Mouse (Mus musculus) fat pad, adult 2 months (tissue): ENCODE results near the gene Sfxn3.

Experiments used
- DNase-seq: peaks from one replicate; pipeline ENCODE4 v3.0.0-alpha.2; 2011; ENCODE audit warnings: low read depth, low spot score; ENCODE audit errors: extremely low read depth

Gene Sfxn3

DNA sequence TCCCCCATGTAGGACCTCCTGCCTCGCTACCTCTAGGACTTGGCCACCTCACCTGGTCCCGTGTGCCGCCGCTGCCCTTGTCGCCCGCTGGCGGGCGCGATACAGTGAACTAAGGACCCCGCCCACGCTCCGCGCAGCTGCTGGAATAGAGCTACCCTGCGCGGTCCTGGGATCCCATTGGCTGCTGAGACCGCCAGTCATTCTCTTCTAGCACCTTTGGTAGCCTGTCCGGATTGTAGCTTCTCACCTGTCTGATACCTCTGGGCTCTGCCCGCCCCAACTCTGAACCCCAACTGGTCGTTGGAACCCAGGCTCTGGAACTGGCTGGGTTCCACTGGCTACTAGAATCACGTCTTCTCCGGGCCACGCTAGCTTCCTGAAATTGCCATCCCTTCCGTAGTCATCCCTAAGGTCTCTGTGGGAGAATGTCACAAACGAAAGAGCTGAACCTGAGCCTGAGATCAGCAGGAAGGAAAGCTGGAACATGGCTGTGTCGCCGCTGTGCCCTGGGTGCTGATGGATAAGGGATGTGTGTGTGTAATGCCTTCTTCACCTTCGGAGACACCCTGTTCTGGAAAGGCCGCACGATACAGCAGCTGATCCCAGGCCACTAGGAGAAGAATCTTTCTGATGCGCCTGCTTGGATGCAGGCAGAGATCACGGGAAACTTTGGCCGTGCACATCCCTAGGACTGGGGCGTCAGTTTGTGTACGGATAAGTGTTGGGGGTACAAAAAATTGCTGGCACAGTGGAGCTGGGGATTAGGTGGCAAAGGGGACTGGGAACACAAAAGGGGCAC, 581 bp upstream of the Sfxn3 start:
- no peak for DNase-seq

DNA sequence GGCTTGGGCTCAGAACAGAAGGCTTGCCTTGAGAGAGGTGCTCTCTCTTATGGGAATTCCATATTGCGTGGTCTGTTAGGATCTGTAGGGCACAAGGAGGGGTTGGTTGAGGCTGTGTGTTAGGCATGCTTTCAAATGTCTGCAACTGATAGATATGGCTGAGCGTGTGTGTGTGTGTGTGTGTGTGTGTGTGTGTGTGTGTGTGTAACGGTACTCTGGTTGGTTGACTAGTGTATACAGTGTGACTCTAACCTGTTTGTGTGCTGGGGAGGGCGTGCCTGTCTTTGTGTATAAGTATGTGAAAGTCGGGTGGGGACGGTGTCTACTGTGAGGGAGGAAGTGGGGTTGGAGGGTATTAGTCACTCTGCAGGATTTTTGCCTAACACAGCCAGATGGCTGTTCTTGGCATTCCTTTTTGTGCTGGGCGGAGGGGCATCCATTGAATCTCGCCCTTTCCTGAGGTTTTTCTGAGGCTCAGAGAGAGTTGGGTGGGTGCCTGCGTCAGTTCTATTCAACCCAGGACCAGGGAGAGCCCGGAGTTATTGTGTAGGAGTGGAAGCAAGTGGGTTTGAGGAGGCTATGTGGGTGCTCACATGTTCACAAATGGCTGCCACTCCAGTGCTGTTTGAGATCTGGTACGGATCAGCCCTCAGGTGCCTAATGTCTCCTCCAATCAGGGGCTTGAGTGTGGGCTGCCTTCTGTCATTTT, 786 bp downstream of the Sfxn3 start:
- no peak for DNase-seq

DNA sequence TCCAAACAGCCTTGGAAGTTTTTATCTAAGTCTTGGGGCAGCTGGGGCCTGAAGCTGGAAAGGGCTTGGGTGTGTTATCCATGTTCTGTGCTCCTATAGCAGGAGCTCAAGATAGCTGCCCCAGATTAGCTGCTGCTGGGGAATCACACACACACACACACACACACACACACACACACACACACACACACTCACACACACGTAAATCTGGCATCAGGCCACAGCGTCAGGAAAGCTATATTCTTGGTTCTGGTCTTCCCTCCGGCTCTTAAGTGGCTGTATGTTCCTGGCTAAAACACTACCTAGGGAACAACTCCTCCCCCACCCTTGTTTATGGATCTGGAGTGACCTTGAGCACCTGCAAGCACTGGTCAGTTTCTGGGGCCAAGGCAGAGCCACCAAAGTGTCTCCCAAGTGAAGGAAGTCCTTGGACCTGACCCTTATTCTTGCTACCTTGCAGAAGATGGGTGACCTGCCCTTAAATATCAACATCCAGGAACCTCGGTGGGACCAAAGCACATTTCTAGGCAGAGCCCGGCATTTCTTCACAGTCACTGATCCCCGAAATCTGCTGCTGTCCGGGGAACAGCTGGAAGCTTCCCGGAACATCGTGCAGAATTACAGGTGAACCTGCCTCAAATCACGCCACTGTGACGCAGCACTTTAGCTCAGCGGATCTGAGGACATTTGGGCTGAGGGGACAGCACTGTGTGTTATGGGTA, 1.5 kb downstream of the Sfxn3 start:
- DNase-seq, result no peak

DNA sequence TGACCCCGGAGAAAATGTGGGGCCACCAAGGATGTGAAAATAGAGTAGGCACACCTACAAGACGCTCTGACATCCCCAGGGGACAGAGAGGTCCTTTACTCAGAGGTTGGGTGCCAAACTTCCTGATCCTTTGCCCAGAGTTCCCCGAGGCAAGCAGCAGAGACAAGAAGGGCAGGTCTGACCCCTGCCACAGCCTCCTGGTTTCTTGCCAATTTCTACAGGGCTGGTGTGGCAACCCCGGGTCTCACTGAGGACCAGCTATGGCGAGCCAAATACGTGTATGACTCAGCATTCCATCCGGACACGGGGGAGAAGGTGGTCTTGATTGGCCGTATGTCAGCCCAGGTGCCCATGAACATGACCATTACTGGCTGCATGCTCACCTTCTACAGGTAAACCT, 2.2 kb downstream of the Sfxn3 start:
- no peak for DNase-seq

DNA sequence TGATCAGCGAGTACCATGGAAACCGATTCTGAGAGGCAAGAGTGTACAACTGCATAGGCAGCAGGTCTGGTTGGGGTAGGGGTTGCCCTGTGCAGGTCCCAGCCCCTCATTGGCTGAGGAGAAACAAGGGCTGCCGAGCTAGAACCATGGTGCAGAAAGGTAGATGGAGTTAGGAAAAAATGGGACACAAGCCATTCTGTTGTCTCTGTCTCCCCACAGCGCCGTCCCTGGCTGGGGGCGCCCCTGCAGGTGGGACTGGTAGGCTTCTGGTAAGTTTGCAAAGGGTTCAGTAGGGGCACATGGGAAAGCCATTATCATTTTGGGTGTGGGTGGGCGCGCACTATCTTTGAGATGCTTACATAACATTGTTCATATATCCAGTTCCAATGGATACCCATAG, 6.1 kb downstream of the Sfxn3 start:
- DNase-seq, result no peak

DNA sequence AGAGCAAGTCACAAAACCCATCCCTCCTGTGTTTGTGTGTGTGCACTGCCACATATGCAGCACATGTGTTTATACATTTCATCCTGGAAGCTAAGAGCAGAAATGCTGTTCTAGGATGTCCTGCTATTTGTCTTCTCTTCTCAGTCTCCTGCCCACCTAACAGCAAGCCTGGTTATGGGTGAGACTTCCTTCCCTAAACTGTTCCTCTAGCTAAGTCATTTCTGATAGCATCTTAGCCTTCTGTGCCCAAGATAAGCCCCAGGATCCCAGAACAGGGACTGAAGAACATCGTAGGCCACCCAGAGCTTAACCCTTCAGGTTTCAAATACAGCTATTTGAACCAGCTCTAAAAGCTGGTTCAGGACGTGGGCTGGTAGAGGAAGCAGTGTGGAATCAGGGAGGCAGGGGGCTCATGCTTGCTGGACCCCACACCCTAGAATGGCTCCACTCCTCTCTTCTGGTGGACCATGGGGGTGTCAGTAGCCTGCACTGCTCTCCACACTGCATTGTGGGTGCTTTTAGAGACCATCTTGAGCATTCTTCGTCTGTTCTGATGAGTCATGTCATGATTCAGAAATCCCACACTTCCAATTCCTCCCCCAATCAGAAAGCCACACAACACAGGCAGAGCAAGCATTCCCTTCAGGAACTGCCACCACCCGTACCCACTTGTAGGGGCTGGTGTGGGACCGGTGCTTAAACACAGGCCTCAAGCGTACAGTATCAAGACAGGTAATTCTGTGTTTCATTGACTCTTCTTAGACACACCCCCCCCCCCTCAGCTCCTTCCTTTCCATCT, 7.8 kb downstream of the Sfxn3 start:
- DNase-seq, result no peak

DNA sequence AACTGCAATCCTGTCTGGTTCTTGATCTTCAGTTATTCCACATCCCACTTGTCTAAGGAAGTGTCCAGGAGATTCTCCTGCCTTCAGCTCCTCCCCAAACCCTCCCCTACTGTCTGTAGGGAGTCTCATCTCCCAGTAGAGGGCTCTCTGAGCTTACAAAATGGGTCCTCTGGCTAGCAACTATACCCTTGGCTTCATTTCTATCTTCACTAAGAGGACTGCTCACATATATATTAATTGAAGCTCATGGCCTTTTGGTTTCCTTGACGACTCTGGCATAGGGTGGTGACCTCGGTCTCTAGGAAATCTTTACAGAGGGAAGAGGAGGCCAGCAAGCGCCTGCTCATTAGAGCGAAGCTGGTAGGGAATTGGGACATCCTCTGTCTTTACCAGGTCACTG, 9.1 kb downstream of the Sfxn3 start:
- DNase-seq, result no peak

DNA sequence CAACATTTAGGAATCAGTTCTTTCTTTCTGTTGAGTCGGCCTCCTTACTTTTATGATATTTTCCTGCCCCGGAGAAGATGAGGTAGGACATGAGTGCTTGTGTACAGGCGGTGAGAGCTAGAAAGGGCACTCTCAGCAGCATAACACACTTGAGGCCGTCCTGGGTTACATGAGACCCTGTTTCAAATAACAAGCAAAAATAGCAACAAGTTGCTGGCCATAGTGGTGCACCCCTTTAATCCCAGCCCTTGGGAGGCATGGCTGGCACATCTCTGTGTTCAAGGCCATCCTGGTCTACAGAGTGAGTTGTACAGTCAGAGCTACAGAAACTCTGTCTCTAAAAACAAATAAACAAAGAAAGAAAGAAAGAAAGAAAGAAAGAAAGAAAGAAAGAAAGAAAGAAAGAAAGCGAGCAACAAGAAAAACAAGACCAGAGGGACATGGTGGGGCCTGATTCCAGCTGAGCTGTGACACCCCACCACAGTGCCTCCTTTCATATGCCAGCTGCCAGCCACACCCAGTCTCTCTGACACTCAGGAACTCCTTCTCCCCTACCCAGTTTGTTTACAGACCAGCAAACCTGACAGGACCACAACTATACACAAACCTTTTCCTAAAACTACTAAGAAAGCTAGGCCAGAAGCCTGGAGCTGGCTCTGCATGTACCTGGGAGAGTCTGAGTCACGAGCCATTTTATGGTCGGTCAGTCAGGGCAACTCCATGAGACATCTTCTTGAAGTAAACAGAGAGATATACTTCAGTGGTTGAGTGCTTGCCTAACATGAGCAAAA, 9.8 kb downstream of the Sfxn3 start:
- no peak for DNase-seq

DNA sequence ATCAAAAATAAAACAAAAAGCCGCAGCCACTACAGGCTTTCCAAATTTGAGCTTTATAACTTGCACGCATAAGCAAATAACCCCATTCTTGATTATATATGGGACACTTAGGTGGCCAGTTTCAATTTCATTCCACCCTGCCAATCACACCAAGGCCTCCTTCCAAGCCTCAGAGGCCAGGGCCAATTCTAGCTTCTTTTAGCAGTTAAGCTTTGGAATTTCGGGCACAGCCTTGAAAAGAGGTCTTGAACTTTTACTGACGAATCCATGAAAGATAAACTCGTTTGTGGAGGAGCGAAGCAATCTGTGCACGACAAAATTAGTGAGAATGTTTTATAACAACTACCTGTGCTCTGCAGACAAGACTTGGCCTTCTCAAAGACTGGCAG, 10.4 kb downstream of the Sfxn3 start:
- no peak for DNase-seq

DNA sequence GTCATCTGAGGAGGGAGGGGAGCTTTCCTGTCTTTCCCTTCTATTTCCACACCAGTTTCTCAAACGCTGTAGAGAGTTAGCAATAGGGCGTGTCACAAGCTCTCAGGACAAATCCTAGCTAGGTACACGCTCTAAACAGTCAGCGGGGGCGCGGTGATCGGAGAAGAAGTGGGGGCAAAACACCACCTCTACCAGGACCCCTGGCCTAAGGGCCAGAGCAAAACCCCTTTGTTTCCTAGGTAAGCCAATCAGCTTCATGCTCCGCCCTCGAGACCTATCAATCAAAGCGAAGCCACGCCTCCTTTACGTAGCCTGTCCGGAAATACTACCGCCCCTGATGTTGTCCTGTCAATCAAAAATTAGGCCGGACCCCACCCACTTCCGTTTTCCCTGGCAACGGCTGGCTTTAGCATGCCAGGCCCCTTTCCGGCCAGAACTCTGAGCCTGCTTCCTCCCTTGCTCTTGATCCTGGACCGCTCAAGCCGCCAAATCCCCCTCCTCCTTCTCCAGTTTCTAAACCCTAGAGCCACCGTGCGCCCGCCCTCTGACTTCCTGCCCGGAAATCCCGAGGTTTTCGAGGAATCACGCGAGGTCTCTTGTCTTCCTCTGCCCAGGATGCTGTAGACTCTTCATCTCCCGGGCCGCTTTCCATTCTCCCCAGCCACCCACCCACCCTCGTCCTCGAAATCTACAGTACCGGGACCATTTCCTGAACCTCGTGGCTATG, 11.0 kb downstream of the Sfxn3 start:
- DNase-seq, result no peak

DNA sequence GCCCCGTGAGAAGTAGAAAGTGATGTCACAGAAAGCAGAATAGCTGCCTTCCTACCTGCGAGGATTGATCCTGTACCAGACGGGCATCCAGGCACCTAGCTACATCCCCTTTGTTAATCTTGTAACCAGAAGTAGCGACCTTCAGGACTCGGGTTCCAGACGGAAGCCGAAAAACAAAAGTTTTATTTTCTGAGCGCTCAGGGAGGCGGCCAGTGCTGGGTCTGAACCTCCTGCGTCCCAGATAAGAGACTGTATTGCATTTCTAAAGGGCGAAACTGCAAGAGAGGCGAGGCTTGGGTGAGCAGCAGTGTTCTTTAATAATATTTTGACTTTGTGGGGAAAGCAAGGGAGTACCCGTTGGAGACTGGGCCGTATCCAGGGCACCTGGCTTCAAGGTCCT, 11.5 kb downstream of the Sfxn3 start:
- no peak for DNase-seq

DNA sequence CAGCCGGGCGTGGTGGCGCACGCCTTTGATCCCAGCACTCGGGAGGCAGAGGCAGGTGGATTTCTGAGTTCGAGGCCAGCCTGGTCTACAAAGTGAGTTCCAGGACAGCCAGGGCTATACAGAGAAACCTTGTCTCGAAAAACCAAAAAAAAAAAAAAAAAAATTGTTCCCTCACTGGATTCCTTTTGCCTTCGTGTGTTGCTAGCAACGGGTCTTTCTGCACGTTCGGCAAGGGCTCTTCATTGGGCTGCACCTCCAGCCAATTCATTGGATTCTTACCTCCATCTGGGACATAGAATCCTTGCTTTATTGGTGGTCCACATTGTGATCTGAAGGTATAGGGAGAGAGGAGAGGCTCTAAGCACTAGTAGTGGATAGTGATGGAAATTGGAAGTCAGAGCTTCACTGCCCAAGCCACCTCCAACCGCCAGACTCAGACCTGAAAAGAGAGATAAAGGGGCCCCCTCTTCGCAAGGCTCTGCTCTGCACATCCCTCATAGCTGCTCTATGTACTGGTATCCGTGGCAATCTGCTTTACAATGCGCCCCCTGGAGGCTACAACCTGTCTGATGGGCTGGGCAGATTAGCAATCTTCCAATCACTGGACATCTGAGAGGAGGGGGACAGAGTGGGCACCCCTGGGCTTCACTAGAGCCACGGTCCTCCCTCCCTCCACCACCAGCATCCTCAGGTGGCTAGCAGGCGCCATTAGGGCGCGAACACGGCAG, 16.4 kb downstream of the Sfxn3 start:
- no peak for DNase-seq

DNA sequence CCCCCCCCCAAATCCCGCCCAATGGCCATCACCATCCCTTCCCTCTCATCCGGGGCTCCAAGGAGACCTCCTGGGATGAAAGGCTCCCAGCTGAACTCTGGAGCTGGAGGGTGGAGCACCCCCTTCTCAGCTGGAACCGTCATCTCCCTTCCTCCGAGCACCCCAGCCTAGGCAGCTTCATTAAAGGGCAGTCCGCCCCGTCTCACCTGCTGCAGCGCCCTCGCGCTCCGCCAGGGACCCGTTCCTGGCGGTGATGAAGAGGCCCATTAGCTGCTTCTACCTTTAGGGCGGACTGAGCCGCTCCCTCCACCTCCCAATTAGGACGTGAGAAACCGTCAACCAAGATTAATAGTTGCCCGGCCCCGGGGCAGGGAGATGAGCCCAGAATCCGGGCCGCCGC, 17.9 kb downstream of the Sfxn3 start:
- no peak for DNase-seq

DNA sequence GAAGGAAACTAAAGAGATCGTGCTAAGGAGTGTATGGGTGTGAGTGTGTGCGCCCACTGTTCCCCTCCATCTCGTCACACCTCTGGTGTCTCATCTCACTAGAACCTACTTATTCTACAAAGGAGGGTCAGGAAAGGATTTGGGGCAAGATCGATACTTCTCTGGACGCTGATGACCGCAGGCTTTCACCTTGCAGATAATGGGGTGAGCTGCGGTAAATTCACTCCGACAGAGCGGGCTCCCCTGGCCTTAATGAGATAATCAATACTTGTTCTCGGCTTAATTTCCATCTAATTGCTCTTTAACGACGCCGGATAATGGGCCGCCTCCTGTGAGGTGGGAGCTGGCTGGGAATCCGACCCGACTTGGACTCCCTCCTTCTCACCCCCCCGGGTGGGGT, 19.9 kb downstream of the Sfxn3 start:
- no peak for DNase-seq

DNA sequence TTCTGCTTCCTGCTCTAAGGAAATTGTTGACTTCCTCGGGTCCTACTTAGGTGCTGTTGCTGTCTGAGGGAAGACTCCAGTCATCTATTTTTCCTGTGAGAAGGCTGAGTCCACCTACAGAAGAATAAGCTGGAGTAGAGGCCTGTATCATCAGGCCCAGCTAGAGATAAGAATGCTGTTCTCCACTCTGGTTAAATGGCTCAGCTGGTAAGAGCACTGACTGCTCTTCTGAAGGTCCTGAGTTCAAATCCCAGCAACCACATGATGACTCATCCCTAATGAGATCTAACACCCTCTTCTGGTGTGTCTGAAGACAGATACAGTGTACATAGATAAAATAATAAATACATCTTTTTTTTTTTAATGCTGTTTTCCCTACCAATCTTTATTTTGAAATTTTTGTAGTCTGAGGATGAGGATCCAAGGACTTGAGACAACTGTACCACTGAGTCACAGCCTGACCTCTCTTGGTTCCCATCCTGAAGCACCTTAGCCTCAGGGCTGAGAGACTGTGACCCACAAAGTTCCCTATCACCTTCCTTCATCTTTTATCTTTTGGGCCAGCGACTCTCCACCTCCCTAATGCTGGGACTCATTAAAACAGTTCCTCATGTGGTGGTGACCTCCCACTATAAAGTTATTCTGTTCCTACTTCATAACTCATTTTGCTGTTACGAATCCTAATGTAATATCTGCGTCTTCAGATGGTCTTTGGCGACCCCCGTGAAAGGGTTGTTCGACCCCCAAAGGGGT, 20.6 kb downstream of the Sfxn3 start:
- no peak for DNase-seq

DNA sequence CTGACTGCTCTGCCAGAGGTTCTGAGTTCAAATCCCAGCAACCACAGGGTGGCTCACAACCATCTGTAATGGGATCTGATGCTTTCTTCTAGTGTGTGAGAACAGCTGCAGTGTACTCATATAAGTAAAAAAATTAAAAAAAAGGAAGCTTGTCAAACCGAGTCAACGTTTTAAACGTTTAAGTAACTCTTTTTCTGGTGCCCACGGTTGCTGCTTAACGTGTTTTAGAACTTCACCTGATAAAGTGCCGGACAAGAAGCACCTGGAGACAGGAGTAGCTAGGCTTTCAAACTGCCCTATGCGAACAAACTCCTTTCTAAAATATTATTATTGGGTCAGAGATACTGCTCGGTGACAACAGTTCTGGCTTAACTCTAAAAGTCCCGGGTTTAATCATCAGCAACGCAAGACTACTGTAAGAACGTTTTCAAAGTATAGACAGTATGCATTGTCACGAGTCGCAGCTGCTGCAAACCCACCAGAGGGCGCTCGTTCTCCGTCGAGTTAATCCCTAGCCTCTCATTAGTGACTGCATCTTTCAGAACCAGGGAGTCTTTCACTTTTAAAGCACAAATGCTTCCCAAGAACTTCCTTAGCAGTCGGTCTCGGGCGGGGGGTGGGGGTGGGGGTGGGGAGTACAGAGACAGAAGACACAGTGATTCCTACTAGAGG, 26.7 kb downstream of the Sfxn3 start:
- no peak for DNase-seq

DNA sequence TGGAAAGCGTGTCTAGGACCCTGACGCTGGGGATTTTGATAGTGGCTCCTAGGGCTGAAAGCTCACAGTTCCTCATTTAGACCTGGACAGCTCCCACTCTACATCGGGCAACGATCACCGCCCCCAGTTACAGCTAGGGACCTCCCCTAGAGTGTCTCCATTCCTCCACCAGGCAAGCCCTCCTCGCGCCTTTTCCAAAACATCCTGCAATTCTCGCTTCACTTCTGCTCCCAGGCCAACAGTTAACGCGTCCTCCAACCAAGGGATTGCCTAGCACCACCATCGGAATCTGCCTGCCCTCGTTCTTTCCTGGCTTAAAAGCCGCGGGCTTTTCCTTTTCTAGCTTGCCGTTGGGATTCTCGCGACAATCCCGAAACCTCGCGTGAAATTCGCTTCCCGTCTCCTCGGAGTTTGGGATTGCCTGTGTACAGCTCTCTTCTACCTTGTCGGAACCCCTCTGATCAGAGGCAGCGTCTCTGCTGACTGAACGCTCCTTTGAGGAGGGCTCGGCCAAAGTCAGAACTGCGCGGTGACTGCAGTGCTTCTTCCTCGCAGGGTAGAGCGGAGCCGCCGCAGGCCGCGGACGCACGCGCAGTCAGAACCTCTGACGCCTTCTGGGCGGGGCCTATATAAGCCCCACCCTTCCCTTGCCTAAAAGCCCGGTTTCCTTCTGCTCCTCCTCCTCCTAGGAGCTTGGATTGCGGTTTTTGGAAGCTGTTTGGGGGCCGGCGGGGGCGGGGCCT, 27.4 kb downstream of the Sfxn3 start, which contains the start of gene Kazald1:
Kazald1 (plus strand) TSS at position 662 of the 743 bp plus-strand sequence.
- no peak for DNase-seq
